Mouse (Mus musculus): ENCODE measurements at regions not wholly inside any gene's neighbourhood (a gene's known extent, or its start where the extent isn't known, plus 50 kb on each side); places are given as distances from the start of the nearest gene placed in this dataset.

DNA sequence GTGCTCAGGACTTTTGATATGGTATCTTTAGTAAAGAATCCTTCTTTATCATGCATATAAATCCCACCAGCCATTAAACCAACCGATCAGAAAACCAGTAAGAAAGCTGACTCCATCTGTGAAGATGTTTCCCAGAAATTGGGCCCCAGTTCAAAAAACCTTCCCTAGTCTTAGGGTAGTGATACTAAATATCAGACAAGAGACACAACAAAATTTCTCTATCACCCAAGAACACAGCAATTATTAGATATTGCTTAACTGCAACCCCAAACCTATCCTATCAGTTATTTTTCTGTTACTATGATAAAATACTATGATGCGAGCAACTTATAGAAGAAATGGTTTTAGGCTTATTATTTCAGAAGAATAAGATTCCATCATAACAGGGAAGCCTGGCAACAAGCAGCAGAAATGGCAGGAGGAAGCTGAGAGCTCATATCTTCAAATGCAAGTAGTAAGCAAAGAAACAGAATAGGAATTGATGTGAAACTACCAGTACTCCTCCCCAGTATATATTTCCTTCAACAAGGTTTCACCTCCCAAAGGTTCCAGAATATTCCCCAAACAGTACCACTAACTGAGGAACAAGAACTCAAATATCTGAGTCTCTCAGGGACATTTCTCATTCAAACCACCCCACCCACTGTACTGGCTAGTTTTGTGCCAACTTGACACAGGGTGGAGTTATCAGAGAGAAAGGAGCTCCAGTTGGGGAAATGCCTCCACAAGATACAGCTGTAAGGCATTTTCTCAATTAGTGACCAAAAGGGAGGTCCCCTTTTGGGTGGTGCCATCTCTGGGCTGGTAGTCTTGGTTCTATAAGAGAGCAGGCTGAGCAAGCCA lies 234.1 kb downstream of the Tex13c3 start:
- Histone ChIP-seq H3K27ac (ENCODE audit: insufficient read depth, low read depth, low read length) (no peak overlapping the region), H3K4me3 (ENCODE audit: insufficient read depth, low read depth, low read length) (no peak overlapping the region), H3K4me1 (ENCODE audit: control insufficient read depth, insufficient read depth, low read length) (no peaks in the 10 kb centered on the region)
- TF ChIP-seq POLR2A (IDR thresholded peaks at IDR 0.05; ENCODE audit: insufficient read depth, low read depth, low read length) = no peak
- TF ChIP-seq CTCF (IDR thresholded peaks at IDR 0.05; ENCODE audit: insufficient read depth, low read depth, low read length) = no peak
- WGBS = 84% methylated on average over 2 of the region's 2 CpGs

- H3K4me1 ChIP-seq (ENCODE audit: control insufficient read depth, insufficient read depth, low read length) = no peaks in the 10 kb centered on the region
- H3K4me3 ChIP-seq (ENCODE audit: insufficient read depth, low read depth, low read length) = peak overlapping the region; percentile 78
- no peak for TF ChIP-seq POLR2A (IDR thresholded peaks at IDR 0.05; ENCODE audit: insufficient read depth, low read depth, low read length)
- no peak for TF ChIP-seq CTCF (IDR thresholded peaks at IDR 0.05; ENCODE audit: insufficient read depth, low read depth, low read length)
- peak overlapping the region; percentile 60 for H3K27ac ChIP-seq (ENCODE audit: insufficient read depth, low read depth, low read length)
- WGBS = 14% methylated on average over 24 of the region's 26 CpGs
These were observed 243.3 kb downstream of the Tex13c3 start for GRCm38 (mm10) chrX:19237738-19238261.

GRCm38 (mm10) chrX:19237048-19237737 lies 243.9 kb downstream of the Tex13c3 start:
- Histone ChIP-seq H3K27ac (ENCODE audit: insufficient read depth, low read depth, low read length) (peak overlapping the region; percentile 60), H3K4me1 (ENCODE audit: control insufficient read depth, insufficient read depth, low read length) (no peaks in the 10 kb centered on the region), H3K4me3 (ENCODE audit: insufficient read depth, low read depth, low read length) (peak overlapping the region; percentile 78)
- TF ChIP-seq CTCF (IDR thresholded peaks at IDR 0.05; ENCODE audit: insufficient read depth, low read depth, low read length) (no peak), POLR2A (IDR thresholded peaks at IDR 0.05; ENCODE audit: insufficient read depth, low read depth, low read length) (no peak)
- WGBS = 16% methylated on average over 31 of the region's 31 CpGs

DNA sequence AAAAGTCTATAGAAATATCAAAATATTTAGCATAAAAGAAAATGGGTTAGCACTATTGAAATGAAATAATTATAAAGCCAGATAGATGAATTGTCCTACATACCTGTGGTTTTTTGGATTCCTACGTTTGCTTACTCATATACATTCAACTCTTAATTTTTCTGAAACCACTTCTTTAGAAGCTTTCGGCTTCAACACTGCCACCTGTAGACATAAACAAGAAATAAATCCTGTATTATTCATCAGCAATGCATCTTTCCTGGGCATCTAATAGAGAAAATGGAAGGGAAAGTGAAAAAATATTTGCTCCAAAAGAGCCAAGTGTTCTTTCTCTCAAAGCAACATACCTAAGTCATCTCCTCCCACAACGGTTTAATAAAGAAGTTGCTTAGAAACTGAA lies 245.7 kb downstream of the Tex13c3 start:
- Histone ChIP-seq H3K4me1 (ENCODE audit: control insufficient read depth, insufficient read depth, low read length) (no peaks in the 10 kb centered on the region), H3K27ac (ENCODE audit: insufficient read depth, low read depth, low read length) (no peak overlapping the region), H3K4me3 (ENCODE audit: insufficient read depth, low read depth, low read length) (no peak overlapping the region)
- 46% methylated on average over 3 of the region's 3 CpGs for WGBS
- TF ChIP-seq CTCF (IDR thresholded peaks at IDR 0.05; ENCODE audit: insufficient read depth, low read depth, low read length) (no peak), POLR2A (IDR thresholded peaks at IDR 0.05; ENCODE audit: insufficient read depth, low read depth, low read length) (no peak)

GRCm38 (mm10) chrX:19231823-19232222 lies 249.3 kb downstream of the Tex13c3 start:
- no peak overlapping the region for H3K27ac ChIP-seq (ENCODE audit: insufficient read depth, low read depth, low read length)
- WGBS = 81% methylated on average over 3 of the region's 3 CpGs
- H3K4me3 ChIP-seq (ENCODE audit: insufficient read depth, low read depth, low read length) = no peak overlapping the region
- H3K4me1 ChIP-seq (ENCODE audit: control insufficient read depth, insufficient read depth, low read length) = no peaks in the 10 kb centered on the region
- TF ChIP-seq POLR2A (IDR thresholded peaks at IDR 0.05; ENCODE audit: insufficient read depth, low read depth, low read length) (no peak), CTCF (IDR thresholded peaks at IDR 0.05; ENCODE audit: insufficient read depth, low read depth, low read length) (no peak)

- TF ChIP-seq CTCF (IDR thresholded peaks at IDR 0.05; ENCODE audit: insufficient read depth, low read depth, low read length) (no peak), POLR2A (IDR thresholded peaks at IDR 0.05; ENCODE audit: insufficient read depth, low read depth, low read length) (no peak)
These were observed 257.8 kb downstream of the Tex13c3 start for GRCm38 (mm10) chrX:19223336-19223735.

GRCm38 (mm10) chrX:19220785-19221496 lies 260.2 kb downstream of the Tex13c3 start:
- Histone ChIP-seq H3K4me1 (ENCODE audit: control insufficient read depth, insufficient read depth, low read length) (no peaks in the 10 kb centered on the region), H3K27ac (ENCODE audit: insufficient read depth, low read depth, low read length) (no peak overlapping the region), H3K4me3 (ENCODE audit: insufficient read depth, low read depth, low read length) (no peak overlapping the region)
- TF ChIP-seq CTCF (IDR thresholded peaks at IDR 0.05; ENCODE audit: insufficient read depth, low read depth, low read length) (no peak), POLR2A (IDR thresholded peaks at IDR 0.05; ENCODE audit: insufficient read depth, low read depth, low read length) (no peak)
- 76% methylated on average over 1 of the region's 1 CpGs for WGBS

More at GRCm38 (mm10) chrX:19223336-19223735, 257.8 kb downstream of the Tex13c3 start:
- Histone ChIP-seq H3K27ac (ENCODE audit: insufficient read depth, low read depth, low read length) (no peak overlapping the region), H3K4me1 (ENCODE audit: control insufficient read depth, insufficient read depth, low read length) (no peaks in the 10 kb centered on the region), H3K4me3 (ENCODE audit: insufficient read depth, low read depth, low read length) (no peak overlapping the region)

DNA sequence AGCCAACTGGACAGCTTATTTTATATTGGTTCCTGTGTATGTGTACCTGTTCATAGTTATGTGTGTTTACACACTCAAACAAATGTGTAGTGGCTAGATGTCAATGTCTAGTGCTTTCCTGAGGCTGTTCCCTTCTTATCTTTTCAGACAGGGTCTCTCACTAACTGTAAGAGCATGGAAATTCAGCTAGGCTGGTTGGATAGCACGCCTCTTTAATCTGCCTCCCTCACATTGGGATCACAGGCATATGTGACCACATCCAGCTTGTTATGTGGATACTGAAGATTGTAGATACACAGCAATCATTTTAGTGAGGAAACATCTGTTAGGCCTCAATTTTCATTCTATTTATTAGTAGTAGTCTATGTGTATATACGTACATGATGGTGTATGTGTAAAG lies 261.4 kb downstream of the Tex13c3 start:
- 84% methylated on average over 2 of the region's 2 CpGs for WGBS
- Histone ChIP-seq H3K4me1 (ENCODE audit: control insufficient read depth, insufficient read depth, low read length) (no peaks in the 10 kb centered on the region), H3K27ac (ENCODE audit: insufficient read depth, low read depth, low read length) (no peak overlapping the region), H3K4me3 (ENCODE audit: insufficient read depth, low read depth, low read length) (no peak overlapping the region)
- TF ChIP-seq POLR2A (IDR thresholded peaks at IDR 0.05; ENCODE audit: insufficient read depth, low read depth, low read length) (no peak), CTCF (IDR thresholded peaks at IDR 0.05; ENCODE audit: insufficient read depth, low read depth, low read length) (no peak)

All from olfactory bulb, adult 2 months (tissue).